Mouse (Mus musculus) kidney, embryonic 14.5 days (tissue): ENCODE measurements around the gene Olfr665. TPM values are rescaled to one million over a fixed set of nuclear protein-coding genes. Genes with fewer than 3 reads are reported as not detected.

Experiments used
- ATAC-seq: fragments of 200-750 bp; cut with Nextera tagmentation; 2 replicates; pipeline ENCODE4 v1.8.0; 2017; ENCODE audit warnings: moderate number of reproducible peaks, mild to moderate bottlenecking, moderate TSS enrichment, moderate library complexity; ENCODE audit not compliant: low FRiP score, low TSS enrichment
- H3K27ac ChIP-seq: fragments of 300-500 bp; sonication (generic); 2 replicates; pipeline ENCODE4 v1.5.1; 2014; ENCODE audit warnings: low read depth, mild to moderate bottlenecking, low read length, moderate library complexity, mixed read lengths
- H3K27me3 ChIP-seq: fragments of 300-500 bp; sonication (generic); 2 replicates; pipeline ENCODE4 v1.6.1; 2014; ENCODE audit warnings: mild to moderate bottlenecking, low read length; ENCODE audit not compliant: control insufficient read depth, insufficient read depth
- H3K36me3 ChIP-seq: fragments of 300-500 bp; sonication (generic); 2 replicates; pipeline ENCODE4 v1.6.1; 2014; ENCODE audit warnings: low read length, mixed read lengths; ENCODE audit not compliant: control insufficient read depth, insufficient read depth
- H3K4me1 ChIP-seq: fragments of 300-500 bp; sonication (generic); 2 replicates; pipeline ENCODE4 v1.6.1; 2014; ENCODE audit warnings: low read length, mixed read lengths; ENCODE audit not compliant: control insufficient read depth, insufficient read depth
- H3K4me2 ChIP-seq: fragments of 300-500 bp; sonication (generic); replicated peaks from 2 replicates; pipeline ENCODE4 v1.6.1; 2014; ENCODE audit warnings: low read depth, mild to moderate bottlenecking, low read length
- H3K4me3 ChIP-seq: fragments of 300-500 bp; sonication (generic); 2 replicates; pipeline ENCODE4 v1.5.1; 2014; ENCODE audit warnings: mild to moderate bottlenecking, low read length
- H3K9ac ChIP-seq: fragments of 300-500 bp; sonication (generic); 2 replicates; pipeline ENCODE4 v1.6.1; 2014; ENCODE audit warnings: low read depth, mild to moderate bottlenecking, low read length, moderate library complexity
- H3K9me3 ChIP-seq: fragments of 300-500 bp; sonication (generic); 2 replicates; pipeline ENCODE4 v1.6.1; 2016; ENCODE audit warnings: low read length; ENCODE audit not compliant: control insufficient read depth
- WGBS: fragments of 180-500 bp; shearing (Covaris S2); extraction: QIAGEN DNeasy Blood & Tissue Kit; methylation state at CpG from one replicate; pipeline ENCODE4 v1.1.7; 2014; 5-methylcytosine and 5-hydroxymethylcytosine counted together
- polyA plus RNA-seq: library from polyadenylated mRNA; unstranded; fragments of >200 nt; fragmentation: Nextera tagmentation; extraction: Ambion mirVana; gene quantifications from 2 replicates; pipeline ENCODE4 v1.2.1, GENCODE M21; 2014

Gene Olfr665
- polyA plus RNA-seq, 1 experiment from 2014 or later: not detected

GRCm38 (mm10) chr7:104921382-104921781, 43.6 kb downstream of the Olfr665 start, which contains the start of gene Olfr667:
Gene Olfr667, minus strand, starts transcription at chr7:104921482.
- Histone ChIP-seq H3K36me3 (no peaks in the 10 kb centered on the region), H3K4me2 (no peak within 1 kb of the TSS), H3K4me3 (no peak within 1 kb of the TSS), H3K27me3 (no peaks in the 10 kb centered on the region), H3K27ac (no peak within 1 kb of the TSS), H3K9me3 (no peaks in the 10 kb centered on the region), H3K9ac (no peak within 1 kb of the TSS), H3K4me1 (no peaks in the 10 kb centered on the region)
- 93% methylated on average over 1 of the region's 1 CpGs for WGBS
- no peak for ATAC-seq

- WGBS: 73% methylated on average over 1 of the region's 1 CpGs
- H3K27ac ChIP-seq: no peak within 1 kb of the TSS
Observed at GRCm38 (mm10) chr7:104927957-104928356, 50.1 kb downstream of the Olfr665 start, which contains the start of gene Olfr668. Gene Olfr668, minus strand, starts transcription at chr7:104928057.

More at GRCm38 (mm10) chr7:104927957-104928356, 50.1 kb downstream of the Olfr665 start, which contains the start of gene Olfr668:
- H3K4me1 ChIP-seq: no peaks in the 10 kb centered on the region
- H3K27me3 ChIP-seq: no peaks in the 10 kb centered on the region
- no peaks in the 10 kb centered on the region for H3K36me3 ChIP-seq
- no peak within 1 kb of the TSS for H3K4me3 ChIP-seq
- H3K9me3 ChIP-seq: no peaks in the 10 kb centered on the region
- no peak within 1 kb of the TSS for H3K9ac ChIP-seq
- H3K4me2 ChIP-seq: no peak within 1 kb of the TSS
- ATAC-seq: no peak

Other genes starting within 250 kb of the Olfr665 start
- gene Olfr658, start 230.7 kb upstream of the Olfr665 start, polyA plus RNA-seq: not detected in 2 replicates
- not detected in 2 replicates for gene Olfr659, start 211.3 kb upstream of the Olfr665 start, polyA plus RNA-seq
- gene Olfr661, start 191.5 kb upstream of the Olfr665 start, polyA plus RNA-seq: not detected in 2 replicates
- gene Usp17le, start 100.6 kb upstream of the Olfr665 start, polyA plus RNA-seq: not detected in 2 replicates
- gene Usp17lb, start 35.4 kb upstream of the Olfr665 start, polyA plus RNA-seq: not detected in 2 replicates
- not detected in 2 replicates for gene Usp17la, start 21.0 kb upstream of the Olfr665 start, polyA plus RNA-seq
- gene Olfr666, start 17.9 kb downstream of the Olfr665 start, polyA plus RNA-seq: not detected in 2 replicates
- not detected in 2 replicates for gene Olfr667, start 43.5 kb downstream of the Olfr665 start, polyA plus RNA-seq
- not detected in 2 replicates for gene Olfr668, start 50.0 kb downstream of the Olfr665 start, polyA plus RNA-seq
- gene Olfr669, start 56.2 kb downstream of the Olfr665 start, polyA plus RNA-seq: not detected in 2 replicates
- gene Olfr670, start 84.6 kb downstream of the Olfr665 start, polyA plus RNA-seq: not detected in 2 replicates
- gene Olfr671, start 101.1 kb downstream of the Olfr665 start, polyA plus RNA-seq: not detected in 2 replicates
- not detected in 2 replicates for gene Olfr672, start 124.0 kb downstream of the Olfr665 start, polyA plus RNA-seq
- gene Olfr675, start 150.4 kb downstream of the Olfr665 start, polyA plus RNA-seq: not detected in 2 replicates
- not detected in 2 replicates for gene Olfr676, start 154.7 kb downstream of the Olfr665 start, polyA plus RNA-seq
- gene Olfr677, start 173.3 kb downstream of the Olfr665 start, polyA plus RNA-seq: not detected in 2 replicates
- not detected in 2 replicates for gene Olfr678, start 186.4 kb downstream of the Olfr665 start, polyA plus RNA-seq
- gene Olfr679, start 203.2 kb downstream of the Olfr665 start, polyA plus RNA-seq: not detected in 2 replicates
- gene Olfr680-ps1, start 214.8 kb downstream of the Olfr665 start, polyA plus RNA-seq: not detected in 2 replicates
- gene Olfr681, start 238.8 kb downstream of the Olfr665 start, polyA plus RNA-seq: not detected in 2 replicates